Mouse (Mus musculus) kidney, adult 2 months (tissue): Measurements from ENCODE around the gene Oaz2.

Experiments used
- CTCF ChIP-seq: fragments of 200-500 bp; conservative IDR thresholded peaks from 2 replicates; pipeline ENCODE4 v1.5.1; 2011; ENCODE audit warnings: low read depth, mild to moderate bottlenecking, control low read depth, low read length, moderate library complexity, mixed read lengths; ENCODE audit not compliant: insufficient read depth, insufficient read length
- POLR2A ChIP-seq: fragments of 200-500 bp; IDR thresholded peaks from one replicate; pipeline ENCODE4 v1.6.1; 2011; ENCODE audit warnings: low read depth, low read length, control low read depth

DNA sequence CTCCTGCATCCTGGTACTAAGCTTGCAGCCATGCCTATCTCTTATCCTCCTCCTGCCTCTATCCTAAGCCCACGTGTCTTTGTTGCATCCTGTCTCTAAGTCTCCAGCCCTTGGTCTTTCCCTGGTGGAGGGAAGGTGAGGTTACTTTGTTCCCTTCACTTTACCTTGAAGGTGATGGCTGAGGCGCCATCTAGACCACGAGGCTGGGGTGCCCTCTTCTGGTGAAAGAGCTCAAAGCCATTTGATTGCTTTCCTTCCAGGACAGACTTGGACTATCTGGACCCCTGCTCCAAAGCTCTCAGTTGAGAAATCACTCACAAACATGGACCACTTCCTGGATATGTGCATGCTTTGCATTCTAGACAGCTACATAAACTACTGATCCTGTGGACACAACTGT is 3.6 kb upstream of the Oaz2 start:
- TF ChIP-seq CTCF, result peak; percentile 95
- no peak for TF ChIP-seq POLR2A
